Mouse (Mus musculus): Measurements from ENCODE around the gene Rad9b. TPM values are rescaled to one million over a fixed set of nuclear protein-coding genes. Genes with fewer than 3 reads are reported as not detected.

Rad9b gene
- polyA plus RNA-seq, 1 experiment from 2014 or later: 6.9 TPM

- H3K4me2 ChIP-seq (replicated peaks; ENCODE audit: low read depth, low read length): no peak overlapping the region
- peak; percentile 53 for DNase-seq (ENCODE audit: low spot score)
- no peak for ATAC-seq
- no peak overlapping the region for H3K9ac ChIP-seq (replicated peaks; ENCODE audit: low read depth)
- H3K27ac ChIP-seq (ENCODE audit: low read length): no peak overlapping the region
- no peaks in the 10 kb centered on the region for H3K9me3 ChIP-seq (ENCODE audit: low read length)
- no peaks in the 10 kb centered on the region for H3K4me1 ChIP-seq (ENCODE audit: insufficient read depth, low read depth, low read length)
- H3K36me3 ChIP-seq (ENCODE audit: insufficient read depth, low read length): no peaks in the 10 kb centered on the region; the same call in 1 of the 2 replicates
- no peaks in the 10 kb centered on the region for H3K27me3 ChIP-seq (replicated peaks; ENCODE audit: insufficient read depth, low read length)
- H3K4me3 ChIP-seq (ENCODE audit: low read depth, low read length): no peak overlapping the region
- 74% methylated on average over 3 of the region's 3 CpGs for WGBS
- TF ChIP-seq EP300 (IDR thresholded peaks at IDR 0.05): no peak
- TF ChIP-seq CTCF (IDR thresholded peaks at IDR 0.05): peak; percentile 68
Measured at GRCm38 (mm10) chr5:122318100-122318499, 35.9 kb downstream of the Rad9b start.

GRCm38 (mm10) chr5:122317329-122318045, 36.5 kb downstream of the Rad9b start:
- H3K9ac ChIP-seq (replicated peaks; ENCODE audit: low read depth): 0 out of 2 replicates have a peak overlapping the region, but pooled peaks have one; percentile 16
- no peak for TF ChIP-seq CTCF (IDR thresholded peaks at IDR 0.05)
- TF ChIP-seq EP300 (IDR thresholded peaks at IDR 0.05): no peak
- no peak overlapping the region for H3K27ac ChIP-seq (ENCODE audit: low read length)
- H3K9me3 ChIP-seq (ENCODE audit: low read length): no peaks in the 10 kb centered on the region
- DNase-seq (ENCODE audit: low spot score) (no peak), ATAC-seq (no peak)
- H3K4me2 ChIP-seq (replicated peaks; ENCODE audit: low read depth, low read length): no peak overlapping the region
- no peaks in the 10 kb centered on the region; the same call in 1 of the 2 replicates for H3K36me3 ChIP-seq (ENCODE audit: insufficient read depth, low read length)
- H3K4me3 ChIP-seq (ENCODE audit: low read depth, low read length): no peak overlapping the region
- no peaks in the 10 kb centered on the region for H3K4me1 ChIP-seq (ENCODE audit: insufficient read depth, low read depth, low read length)
- 65% methylated on average over 11 of the region's 11 CpGs for WGBS
- no peaks in the 10 kb centered on the region for H3K27me3 ChIP-seq (replicated peaks; ENCODE audit: insufficient read depth, low read length)

- Histone ChIP-seq H3K27me3 (replicated peaks; ENCODE audit: insufficient read depth, low read length) (no peaks in the 10 kb centered on the region), H3K9ac (replicated peaks; ENCODE audit: low read depth) (no peak overlapping the region), H3K36me3 (ENCODE audit: insufficient read depth, low read length) (no peaks in the 10 kb centered on the region), H3K4me3 (ENCODE audit: low read depth, low read length) (no peak overlapping the region), H3K4me2 (replicated peaks; ENCODE audit: low read depth, low read length) (peak overlapping the region; percentile 17; the same call in 1 of the 2 replicates), H3K27ac (ENCODE audit: low read length) (peak overlapping the region; percentile 78), H3K9me3 (ENCODE audit: low read length) (no peaks in the 10 kb centered on the region), H3K4me1 (ENCODE audit: insufficient read depth, low read depth, low read length) (no peaks in the 10 kb centered on the region)
- ATAC-seq (peak; percentile 96), DNase-seq (ENCODE audit: low spot score) (peak; percentile 94)
- 31% methylated on average over 20 of the region's 20 CpGs for WGBS
- TF ChIP-seq CTCF (IDR thresholded peaks at IDR 0.05) (peak; percentile 64), EP300 (IDR thresholded peaks at IDR 0.05) (no peak)
Measured at GRCm38 (mm10) chr5:122314966-122315667, 38.9 kb downstream of the Rad9b start.

- Histone ChIP-seq H3K27me3 (replicated peaks; ENCODE audit: insufficient read depth, low read length) (no peaks in the 10 kb centered on the region), H3K4me3 (ENCODE audit: low read depth, low read length) (no peak overlapping the region), H3K4me2 (replicated peaks; ENCODE audit: low read depth, low read length) (no peak overlapping the region), H3K9ac (replicated peaks; ENCODE audit: low read depth) (no peak overlapping the region), H3K36me3 (ENCODE audit: insufficient read depth, low read length) (no peaks in the 10 kb centered on the region), H3K9me3 (ENCODE audit: low read length) (no peaks in the 10 kb centered on the region), H3K27ac (ENCODE audit: low read length) (no peak overlapping the region), H3K4me1 (ENCODE audit: insufficient read depth, low read depth, low read length) (no peaks in the 10 kb centered on the region)
- ATAC-seq: no peak
- TF ChIP-seq EP300 (IDR thresholded peaks at IDR 0.05) (no peak), CTCF (IDR thresholded peaks at IDR 0.05) (no peak)
- 86% methylated on average over 17 of the region's 17 CpGs for WGBS
- DNase-seq (ENCODE audit: low spot score): no peak
Measured at GRCm38 (mm10) chr5:122312942-122313684, 40.9 kb downstream of the Rad9b start.

- ATAC-seq (no peak), DNase-seq (ENCODE audit: low spot score) (peak; percentile 52)
- TF ChIP-seq EP300 (IDR thresholded peaks at IDR 0.05): no peak
- no peak for TF ChIP-seq CTCF (IDR thresholded peaks at IDR 0.05)
- Histone ChIP-seq H3K36me3 (ENCODE audit: insufficient read depth, low read length) (no peaks in the 10 kb centered on the region), H3K27me3 (replicated peaks; ENCODE audit: insufficient read depth, low read length) (no peaks in the 10 kb centered on the region), H3K4me2 (replicated peaks; ENCODE audit: low read depth, low read length) (no peak overlapping the region), H3K9ac (replicated peaks; ENCODE audit: low read depth) (no peak overlapping the region), H3K4me3 (ENCODE audit: low read depth, low read length) (no peak overlapping the region), H3K4me1 (ENCODE audit: insufficient read depth, low read depth, low read length) (no peaks in the 10 kb centered on the region), H3K9me3 (ENCODE audit: low read length) (no peaks in the 10 kb centered on the region), H3K27ac (ENCODE audit: low read length) (no peak overlapping the region)
- WGBS: 58% methylated on average over 4 of the region's 4 CpGs
Measured at GRCm38 (mm10) chr5:122312346-122312745, 41.7 kb downstream of the Rad9b start.

GRCm38 (mm10) chr5:122311692-122312091, 42.3 kb downstream of the Rad9b start:
- no peak overlapping the region for H3K4me2 ChIP-seq (replicated peaks; ENCODE audit: low read depth, low read length)
- no peak for ATAC-seq
- TF ChIP-seq CTCF (IDR thresholded peaks at IDR 0.05) (no peak), EP300 (IDR thresholded peaks at IDR 0.05) (no peak)
- DNase-seq (ENCODE audit: low spot score): no peak
- H3K4me1 ChIP-seq (ENCODE audit: insufficient read depth, low read depth, low read length): no peaks in the 10 kb centered on the region
- WGBS: 60% methylated on average over 7 of the region's 7 CpGs
- H3K27me3 ChIP-seq (replicated peaks; ENCODE audit: insufficient read depth, low read length): no peaks in the 10 kb centered on the region
- H3K4me3 ChIP-seq (ENCODE audit: low read depth, low read length): no peak overlapping the region
- H3K36me3 ChIP-seq (ENCODE audit: insufficient read depth, low read length): no peaks in the 10 kb centered on the region
- no peak overlapping the region for H3K9ac ChIP-seq (replicated peaks; ENCODE audit: low read depth)
- H3K27ac ChIP-seq (ENCODE audit: low read length): no peak overlapping the region
- H3K9me3 ChIP-seq (ENCODE audit: low read length): no peaks in the 10 kb centered on the region

Data from lung, postnatal 0 days (tissue).